Comparison of ENCODE assay signal across 8 mouse cellular contexts in the genomic region with DNA sequence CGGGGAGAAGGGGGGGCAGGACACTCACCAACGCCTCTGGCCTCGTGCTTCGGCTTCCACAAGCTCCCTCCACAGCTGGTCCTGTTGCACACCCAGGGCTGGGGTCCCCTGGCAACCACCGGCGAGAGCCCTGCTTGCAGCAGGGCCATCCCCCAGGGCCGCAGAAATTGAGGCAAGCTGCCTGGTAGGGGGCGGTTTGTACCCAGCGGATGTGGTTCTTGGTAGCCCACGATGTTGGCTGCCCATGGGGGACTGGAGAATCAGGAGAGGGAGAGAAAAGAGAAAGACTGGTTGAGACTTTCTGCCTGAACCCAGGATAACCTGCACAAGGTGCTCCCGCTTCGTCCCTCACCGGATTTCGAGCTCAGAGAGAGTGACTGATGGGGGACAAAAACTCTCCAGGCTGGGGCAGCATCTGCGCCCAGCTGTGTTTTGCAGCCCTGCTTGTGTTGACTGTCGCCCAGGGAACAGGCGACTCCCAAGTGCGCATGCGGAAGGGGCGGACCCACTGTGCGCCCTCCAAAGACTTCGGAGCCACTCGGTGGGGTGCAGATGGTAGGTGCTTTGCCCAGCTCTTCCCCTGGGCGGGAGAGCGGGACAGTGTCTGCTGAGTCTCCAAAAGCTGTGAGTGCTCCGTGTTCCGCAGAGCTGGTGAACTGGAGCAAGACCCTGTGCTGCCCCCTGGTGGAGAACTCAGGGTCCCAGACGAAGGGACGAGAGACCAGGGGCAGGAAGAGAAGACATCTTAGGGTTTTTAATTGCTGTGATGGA. TPM values are rescaled to one million over a fixed set of nuclear protein-coding genes. Genes with fewer than 3 reads are reported as not detected.
DNase-seq lines count a peak whose midpoint lies in the region; ATAC-seq and TF ChIP-seq lines count a peak whose summit lies in the region.

TSS of gene 2410004P03Rik (minus strand) at position 628 of the 771 bp plus-strand sequence.

- peak; percentile 80 for ATAC-seq in embryonic facial prominence, embryonic 14.5 days (ENCODE audit: low read depth)
- ATAC-seq in heart, embryonic 11.5 days (replicated peaks; ENCODE audit: insufficient number of reproducible peaks, low FRiP score, low TSS enrichment) = 0 out of 2 replicates have a peak, but pooled peaks have one; percentile 8
- peak; percentile 76 for ATAC-seq in kidney, embryonic 14.5 days (ENCODE audit: low FRiP score, low TSS enrichment)
- ATAC-seq in liver, embryonic 14.5 days (ENCODE audit: insufficient read depth) = peak; percentile 50; the same call in 1 of the 2 replicates
- ATAC-seq in stomach, embryonic 15.5 days (ENCODE audit: insufficient read depth, low FRiP score, low read depth) = peak; percentile 54

- 0 out of 2 replicates have a peak, but pooled peaks cover 3% of the 10 kb centered on the region for H3K9me3 ChIP-seq in embryonic facial prominence, embryonic 14.5 days (ENCODE audit: control insufficient read depth, low read length)
- H3K9me3 ChIP-seq in heart, embryonic 11.5 days (replicated peaks; ENCODE audit: control insufficient read depth, low read length) = peaks cover 3% of the 10 kb centered on the region; the same call in 1 of the 2 replicates
- H3K9me3 ChIP-seq in kidney, embryonic 14.5 days (ENCODE audit: control insufficient read depth, low read length) = no peaks in the 10 kb centered on the region
- no peaks in the 10 kb centered on the region for H3K9me3 ChIP-seq in liver, embryonic 14.5 days (ENCODE audit: control insufficient read depth, low read length)
- H3K9me3 ChIP-seq in stomach, embryonic 15.5 days = no peaks in the 10 kb centered on the region

- no peaks in the 10 kb centered on the region for H3K4me1 ChIP-seq in bone marrow, adult 2 months (ENCODE audit: control insufficient read depth, insufficient read depth, low read length)
- no peaks in the 10 kb centered on the region for H3K4me1 ChIP-seq in embryonic facial prominence, embryonic 14.5 days (ENCODE audit: control insufficient read depth, insufficient read depth, low read length)
- H3K4me1 ChIP-seq in heart, embryonic 11.5 days (ENCODE audit: control insufficient read depth, insufficient read depth, low read length) = no peaks in the 10 kb centered on the region; the same call in 1 of the 2 replicates
- H3K4me1 ChIP-seq in kidney, embryonic 14.5 days (ENCODE audit: control insufficient read depth, insufficient read depth, low read length) = no peaks in the 10 kb centered on the region
- H3K4me1 ChIP-seq in liver, embryonic 14.5 days (replicated peaks; ENCODE audit: control insufficient read depth in 2 of 2, insufficient read depth in 2 of 2, low read length in 1 of 2) = no peaks in the 10 kb centered on the region
- H3K4me1 ChIP-seq in stomach, embryonic 15.5 days = no peaks in the 10 kb centered on the region

- no peaks in the 10 kb centered on the region for H3K36me3 ChIP-seq in embryonic facial prominence, embryonic 14.5 days (ENCODE audit: control insufficient read depth, insufficient read depth, low read length)
- H3K36me3 ChIP-seq in heart, embryonic 11.5 days (ENCODE audit: control insufficient read depth, insufficient read depth, low read length) = no peaks in the 10 kb centered on the region
- no peaks in the 10 kb centered on the region for H3K36me3 ChIP-seq in kidney, embryonic 14.5 days (ENCODE audit: control insufficient read depth, insufficient read depth, low read length)
- no peaks in the 10 kb centered on the region for H3K36me3 ChIP-seq in liver, embryonic 14.5 days (replicated peaks; ENCODE audit: control insufficient read depth, insufficient read depth, low read depth)
- no peaks in the 10 kb centered on the region for H3K36me3 ChIP-seq in stomach, embryonic 15.5 days

- peak; percentile 89 to 90 for DNase-seq in B cell, adult 2 months
- DNase-seq in embryonic facial prominence, embryonic 14.5 days (ENCODE audit: low spot score) = peak; percentile 81
- DNase-seq in liver, embryonic 14.5 days (ENCODE audit: low read depth in 3 of 3, low spot score in 3 of 3) = peak; percentile 45 to 52 (median 50)
- peak; percentile 87 for DNase-seq in neural tube, embryonic 10.5 days (ENCODE audit: extremely low spot score, low spot score)

- H3K27me3 ChIP-seq in embryonic facial prominence, embryonic 14.5 days (replicated peaks; ENCODE audit: control insufficient read depth, insufficient read depth, low read length) = no peaks in the 10 kb centered on the region
- no peaks in the 10 kb centered on the region; the same call in 1 of the 2 replicates for H3K27me3 ChIP-seq in heart, embryonic 11.5 days (ENCODE audit: control insufficient read depth, insufficient read depth, low read length)
- H3K27me3 ChIP-seq in kidney, embryonic 14.5 days (ENCODE audit: control insufficient read depth, insufficient read depth, low read length) = no peaks in the 10 kb centered on the region
- no peaks in the 10 kb centered on the region for H3K27me3 ChIP-seq in liver, embryonic 14.5 days (ENCODE audit: control insufficient read depth, insufficient read depth, low read length)
- no peaks in the 10 kb centered on the region for H3K27me3 ChIP-seq in stomach, embryonic 15.5 days (replicated peaks)

- peak within 1 kb of the TSS; percentile 62 for H3K4me3 ChIP-seq in bone marrow, adult 2 months (replicated peaks; ENCODE audit: control insufficient read depth, low read depth, low read length)
- peak within 1 kb of the TSS; percentile 39 for H3K4me3 ChIP-seq in embryonic facial prominence, embryonic 14.5 days (ENCODE audit: low read depth, low read length)
- peak within 1 kb of the TSS; percentile 47 for H3K4me3 ChIP-seq in heart, embryonic 11.5 days (ENCODE audit: low read depth, low read length)
- H3K4me3 ChIP-seq in kidney, embryonic 14.5 days (ENCODE audit: low read length) = peak within 1 kb of the TSS; percentile 40
- peak within 1 kb of the TSS; percentile 12 to 14 for H3K4me3 ChIP-seq in liver, embryonic 14.5 days (ENCODE audit: insufficient read depth in 1 of 2, low read depth in 2 of 2, low read length in 2 of 2)
- peak within 1 kb of the TSS; percentile 45 for H3K4me3 ChIP-seq in stomach, embryonic 15.5 days (replicated peaks)

- TF ChIP-seq CTCF in bone marrow, adult 2 months (IDR thresholded peaks at IDR 0.05; ENCODE audit: control insufficient read depth, insufficient read depth, low read length) = peak; percentile 91
- peak; percentile 95 for TF ChIP-seq CTCF in liver, embryonic 14.5 days (IDR thresholded peaks at IDR 0.05; ENCODE audit: low read depth)

- H3K4me2 ChIP-seq in embryonic facial prominence, embryonic 14.5 days (ENCODE audit: low read depth, low read length) = peak within 1 kb of the TSS; percentile 59
- H3K4me2 ChIP-seq in heart, embryonic 11.5 days = peak within 1 kb of the TSS; percentile 75
- peak within 1 kb of the TSS; percentile 62 for H3K4me2 ChIP-seq in kidney, embryonic 14.5 days (replicated peaks; ENCODE audit: low read depth, low read length)
- H3K4me2 ChIP-seq in liver, embryonic 14.5 days (ENCODE audit: low read depth) = peak within 1 kb of the TSS; percentile 56
- peak within 1 kb of the TSS; percentile 76 for H3K4me2 ChIP-seq in stomach, embryonic 15.5 days

- H3K27ac ChIP-seq in bone marrow, adult 2 months (ENCODE audit: control insufficient read depth, insufficient read depth, low read depth, low read length, poor library complexity) = no peak within 1 kb of the TSS
- no peak within 1 kb of the TSS for H3K27ac ChIP-seq in embryonic facial prominence, embryonic 14.5 days (replicated peaks; ENCODE audit: low read depth, low read length)
- no peak within 1 kb of the TSS for H3K27ac ChIP-seq in heart, embryonic 11.5 days (ENCODE audit: low read depth, low read length)
- H3K27ac ChIP-seq in kidney, embryonic 14.5 days (ENCODE audit: low read depth, low read length) = no peak within 1 kb of the TSS
- H3K27ac ChIP-seq in liver, embryonic 14.5 days = no peak within 1 kb of the TSS
- H3K27ac ChIP-seq in stomach, embryonic 15.5 days = no peak within 1 kb of the TSS

- 10% methylated on average over 29 of the region's 29 CpGs for WGBS in bone marrow, adult 2 months
- WGBS in embryonic facial prominence, embryonic 14.5 days = 5% methylated on average over 29 of the region's 29 CpGs
- 7% methylated on average over 29 of the region's 29 CpGs for WGBS in heart, embryonic 11.5 days (ENCODE audit: insufficient replicate concordance)
- WGBS in kidney, embryonic 14.5 days = 9% methylated on average over 29 of the region's 29 CpGs
- 7% methylated on average over 29 of the region's 29 CpGs for WGBS in liver, embryonic 14.5 days (ENCODE audit: insufficient replicate concordance)
- 7% methylated on average over 29 of the region's 29 CpGs for WGBS in stomach, embryonic 15.5 days

- no peak for TF ChIP-seq EP300 in liver, embryonic 14.5 days (IDR thresholded peaks at IDR 0.05; ENCODE audit: low read depth)

- peak within 1 kb of the TSS; percentile 48 for H3K9ac ChIP-seq in embryonic facial prominence, embryonic 14.5 days (ENCODE audit: low read depth, low read length)
- H3K9ac ChIP-seq in heart, embryonic 11.5 days (ENCODE audit: low read depth, low read length) = peak within 1 kb of the TSS; percentile 50; the same call in 1 of the 2 replicates
- H3K9ac ChIP-seq in kidney, embryonic 14.5 days (ENCODE audit: low read depth, low read length) = peak within 1 kb of the TSS; percentile 54
- H3K9ac ChIP-seq in liver, embryonic 14.5 days (replicated peaks) = no peak within 1 kb of the TSS
- no peak within 1 kb of the TSS for H3K9ac ChIP-seq in stomach, embryonic 15.5 days

- no peak for TF ChIP-seq POLR2A in bone marrow, adult 2 months (IDR thresholded peaks at IDR 0.05; ENCODE audit: borderline replicate concordance, control insufficient read depth, low read depth, low read length)

RNA-seq across cellular contexts. Expression of gene 2410004P03Rik, which starts in this region (rescaled TPM):
- 0.29 and 0.57 TPM in 2 replicates for polyA plus RNA-seq in bone marrow, adult 2 months (2011; ENCODE audit: insufficient read depth, insufficient read length, low replicate concordance, missing spikeins)
- polyA plus RNA-seq in embryonic facial prominence, embryonic 14.5 days (2014; fragmentation: Nextera tagmentation; extraction: Ambion mirVana) = 1.7 and 3.8 TPM in 2 replicates
- 0.64 and 0.66 TPM in 2 replicates for polyA plus RNA-seq in heart, embryonic 11.5 days (2014; fragmentation: Nextera tagmentation; extraction: Ambion mirVana)
- polyA plus RNA-seq in kidney, embryonic 14.5 days (2014; fragmentation: Nextera tagmentation; extraction: Ambion mirVana) = 0.14 and 0.63 TPM in 2 replicates
- 0.02 and 0.05 TPM in 2 replicates for polyA plus RNA-seq in liver, embryonic 14.5 days (2012; rRNA removed)
- polyA plus RNA-seq in liver, embryonic 14.5 days (2014; fragmentation: Nextera tagmentation; extraction: Ambion mirVana) = 0.03 TPM in 1 of 2 replicates, not detected in the other
- polyA plus RNA-seq in stomach, embryonic 15.5 days (2015; fragmentation: Nextera tagmentation; extraction: Ambion mirVana) = 0.14 and 0.27 TPM in 2 replicates

Comparison
In these comparisons a context has a peak if more than half of its experiments do, and no peak if none do; other contexts are left out.
1. Peak in ATAC-seq, H3K4me3 ChIP-seq, H3K9ac ChIP-seq and H3K4me2 ChIP-seq in heart, embryonic 11.5 days; RNA of the gene not detected or under 1 TPM.
2. Peak in ATAC-seq, H3K4me3 ChIP-seq, H3K9ac ChIP-seq and H3K4me2 ChIP-seq in kidney, embryonic 14.5 days; RNA of the gene not detected or under 1 TPM.
3. Peak in DNase-seq, ATAC-seq, H3K4me3 ChIP-seq and H3K4me2 ChIP-seq in liver, embryonic 14.5 days; RNA of the gene not detected or under 1 TPM.
4. Peak in ATAC-seq, H3K4me3 ChIP-seq and H3K4me2 ChIP-seq in stomach, embryonic 15.5 days; RNA of the gene not detected or under 1 TPM.
5. ATAC-seq: peak in every context shown above with its lines; median percentile 80 in embryonic facial prominence, embryonic 14.5 days; 76 in kidney, embryonic 14.5 days; 54 in stomach, embryonic 15.5 days; 50 in liver, embryonic 14.5 days; 8 in heart, embryonic 11.5 days.